Mouse (Mus musculus): ENCODE data around the gene Sclt1. TPM values are rescaled to one million over a fixed set of nuclear protein-coding genes. Genes with fewer than 3 reads are reported as not detected.

The Sclt1 gene
- polyA plus RNA-seq, 1 experiment from 2014 or later, result 20.7 TPM

GRCm38 (mm10) chr3:41612211-41612610, 130.1 kb downstream of the Sclt1 start:
- Histone ChIP-seq H3K27ac (no peak overlapping the region), H3K36me3 (replicated peaks; ENCODE audit: control insufficient read depth, insufficient read depth) (peaks cover 54% of the 10 kb centered on the region), H3K9me3 (ENCODE audit: control insufficient read depth, low read length) (no peaks in the 10 kb centered on the region), H3K27me3 (ENCODE audit: control insufficient read depth, insufficient read depth, low read length) (no peaks in the 10 kb centered on the region), H3K4me2 (replicated peaks) (no peak overlapping the region), H3K4me3 (replicated peaks; ENCODE audit: low read length) (no peak overlapping the region), H3K4me1 (replicated peaks; ENCODE audit: control insufficient read depth, insufficient read depth, low read length) (no peaks in the 10 kb centered on the region), H3K9ac (no peak overlapping the region)
- 98% methylated on average over 3 of the region's 3 CpGs for WGBS
- no peak for DNase-seq (ENCODE audit: low spot score)
- no peak for ATAC-seq (ENCODE audit: low FRiP score)

- no peak overlapping the region for H3K4me2 ChIP-seq (replicated peaks)
- DNase-seq (ENCODE audit: low spot score) (no peak), ATAC-seq (ENCODE audit: low FRiP score) (no peak)
- no peaks in the 10 kb centered on the region for H3K9me3 ChIP-seq (ENCODE audit: control insufficient read depth, low read length)
- peaks cover 58% of the 10 kb centered on the region for H3K36me3 ChIP-seq (replicated peaks; ENCODE audit: control insufficient read depth, insufficient read depth)
- H3K27me3 ChIP-seq (ENCODE audit: control insufficient read depth, insufficient read depth, low read length), result no peaks in the 10 kb centered on the region
- 0 out of 2 replicates have a peak, but pooled peaks cover 11% of the 10 kb centered on the region for H3K4me1 ChIP-seq (replicated peaks; ENCODE audit: control insufficient read depth, insufficient read depth, low read length)
- no peak overlapping the region for H3K4me3 ChIP-seq (replicated peaks; ENCODE audit: low read length)
- whole genome bisulfite sequencing, result 95% methylated on average over 5 of the region's 5 CpGs
- H3K9ac ChIP-seq, result no peak overlapping the region
- no peak overlapping the region for H3K27ac ChIP-seq
Observed at GRCm38 (mm10) chr3:41609071-41609470, 133.2 kb downstream of the Sclt1 start.

GRCm38 (mm10) chr3:41607467-41607866, 134.8 kb downstream of the Sclt1 start:
- Histone ChIP-seq H3K9me3 (ENCODE audit: control insufficient read depth, low read length) (no peaks in the 10 kb centered on the region), H3K27ac (no peak overlapping the region), H3K4me1 (replicated peaks; ENCODE audit: control insufficient read depth, insufficient read depth, low read length) (peaks cover 22% of the 10 kb centered on the region), H3K9ac (no peak overlapping the region), H3K4me2 (replicated peaks) (no peak overlapping the region), H3K4me3 (replicated peaks; ENCODE audit: low read length) (no peak overlapping the region), H3K36me3 (replicated peaks; ENCODE audit: control insufficient read depth, insufficient read depth) (peaks cover 44% of the 10 kb centered on the region), H3K27me3 (ENCODE audit: control insufficient read depth, insufficient read depth, low read length) (no peaks in the 10 kb centered on the region)
- no peak for ATAC-seq (ENCODE audit: low FRiP score)
- 92% methylated on average over 8 of the region's 8 CpGs for WGBS
- no peak for DNase-seq (ENCODE audit: low spot score)

- ATAC-seq (ENCODE audit: low FRiP score), result no peak
- Histone ChIP-seq H3K4me1 (replicated peaks; ENCODE audit: control insufficient read depth, insufficient read depth, low read length) (peaks cover 22% of the 10 kb centered on the region), H3K36me3 (replicated peaks; ENCODE audit: control insufficient read depth, insufficient read depth) (peaks cover 40% of the 10 kb centered on the region), H3K27ac (no peak overlapping the region), H3K4me3 (replicated peaks; ENCODE audit: low read length) (no peak overlapping the region), H3K27me3 (ENCODE audit: control insufficient read depth, insufficient read depth, low read length) (no peaks in the 10 kb centered on the region), H3K4me2 (replicated peaks) (no peak overlapping the region), H3K9me3 (ENCODE audit: control insufficient read depth, low read length) (no peaks in the 10 kb centered on the region), H3K9ac (no peak overlapping the region)
- 78% methylated on average over 9 of the region's 9 CpGs for WGBS
- DNase-seq (ENCODE audit: low spot score), result no peak
Observed at GRCm38 (mm10) chr3:41607050-41607449, 135.3 kb downstream of the Sclt1 start.

- H3K4me1 ChIP-seq (replicated peaks; ENCODE audit: control insufficient read depth, insufficient read depth, low read length), result peaks cover 22% of the 10 kb centered on the region
- H3K27ac ChIP-seq, result no peak overlapping the region
- DNase-seq (ENCODE audit: low spot score) (no peak), ATAC-seq (ENCODE audit: low FRiP score) (no peak)
- H3K4me3 ChIP-seq (replicated peaks; ENCODE audit: low read length), result no peak overlapping the region
- H3K4me2 ChIP-seq (replicated peaks), result no peak overlapping the region
- H3K9me3 ChIP-seq (ENCODE audit: control insufficient read depth, low read length), result no peaks in the 10 kb centered on the region
- 90% methylated on average over 4 of the region's 4 CpGs for WGBS
- peaks cover 32% of the 10 kb centered on the region for H3K36me3 ChIP-seq (replicated peaks; ENCODE audit: control insufficient read depth, insufficient read depth)
- no peak overlapping the region for H3K9ac ChIP-seq
- H3K27me3 ChIP-seq (ENCODE audit: control insufficient read depth, insufficient read depth, low read length), result no peaks in the 10 kb centered on the region
Observed at GRCm38 (mm10) chr3:41606330-41606664, 136.0 kb downstream of the Sclt1 start.

GRCm38 (mm10) chr3:41605601-41606329, 136.5 kb downstream of the Sclt1 start:
- Histone ChIP-seq H3K9ac (no peak overlapping the region), H3K4me2 (replicated peaks) (no peak overlapping the region), H3K36me3 (replicated peaks; ENCODE audit: control insufficient read depth, insufficient read depth) (peaks cover 27% of the 10 kb centered on the region), H3K4me3 (replicated peaks; ENCODE audit: low read length) (no peak overlapping the region), H3K27ac (0 out of 2 replicates have a peak overlapping the region, but pooled peaks have one; percentile 10), H3K27me3 (ENCODE audit: control insufficient read depth, insufficient read depth, low read length) (no peaks in the 10 kb centered on the region), H3K4me1 (replicated peaks; ENCODE audit: control insufficient read depth, insufficient read depth, low read length) (peaks cover 22% of the 10 kb centered on the region), H3K9me3 (ENCODE audit: control insufficient read depth, low read length) (no peaks in the 10 kb centered on the region)
- 72% methylated on average over 13 of the region's 13 CpGs for WGBS
- ATAC-seq (ENCODE audit: low FRiP score), result peak; percentile 47
- DNase-seq (ENCODE audit: low spot score), result no peak

- Histone ChIP-seq H3K4me3 (replicated peaks; ENCODE audit: low read length) (no peak overlapping the region), H3K4me2 (replicated peaks) (no peak overlapping the region), H3K27ac (no peak overlapping the region), H3K9me3 (ENCODE audit: control insufficient read depth, low read length) (no peaks in the 10 kb centered on the region), H3K9ac (no peak overlapping the region), H3K4me1 (replicated peaks; ENCODE audit: control insufficient read depth, insufficient read depth, low read length) (peaks cover 22% of the 10 kb centered on the region), H3K27me3 (ENCODE audit: control insufficient read depth, insufficient read depth, low read length) (no peaks in the 10 kb centered on the region), H3K36me3 (replicated peaks; ENCODE audit: control insufficient read depth, insufficient read depth) (peaks cover 17% of the 10 kb centered on the region)
- WGBS, result 94% methylated on average over 12 of the region's 12 CpGs
- ATAC-seq (ENCODE audit: low FRiP score) (no peak), DNase-seq (ENCODE audit: low spot score) (no peak)
Observed at GRCm38 (mm10) chr3:41604629-41605321, 137.5 kb downstream of the Sclt1 start.

- peaks cover 8% of the 10 kb centered on the region for H3K36me3 ChIP-seq (replicated peaks; ENCODE audit: control insufficient read depth, insufficient read depth)
- 41% methylated on average over 5 of the region's 5 CpGs for WGBS
- no peak for DNase-seq (ENCODE audit: low spot score)
Observed at GRCm38 (mm10) chr3:41603470-41604019, 138.8 kb downstream of the Sclt1 start.

GRCm38 (mm10) chr3:41602933-41603332, 139.4 kb downstream of the Sclt1 start:
- peaks cover 15% of the 10 kb centered on the region for H3K36me3 ChIP-seq (replicated peaks; ENCODE audit: control insufficient read depth, insufficient read depth)
- ATAC-seq (ENCODE audit: low FRiP score), result no peak; the same call in 1 of the 2 replicates
- H3K4me2 ChIP-seq (replicated peaks), result no peak overlapping the region
- peaks cover 22% of the 10 kb centered on the region for H3K4me1 ChIP-seq (replicated peaks; ENCODE audit: control insufficient read depth, insufficient read depth, low read length)
- H3K4me3 ChIP-seq (replicated peaks; ENCODE audit: low read length), result no peak overlapping the region
- peak; percentile 40 for DNase-seq (ENCODE audit: low spot score)
- no peaks in the 10 kb centered on the region for H3K9me3 ChIP-seq (ENCODE audit: control insufficient read depth, low read length)
- no peaks in the 10 kb centered on the region for H3K27me3 ChIP-seq (ENCODE audit: control insufficient read depth, insufficient read depth, low read length)
- 54% methylated on average over 10 of the region's 10 CpGs for WGBS
- H3K9ac ChIP-seq, result 0 out of 2 replicates have a peak overlapping the region, but pooled peaks have one; percentile 10
- H3K27ac ChIP-seq, result peak overlapping the region; percentile 53; the same call in 1 of the 2 replicates

More at GRCm38 (mm10) chr3:41603470-41604019, 138.8 kb downstream of the Sclt1 start:
- Histone ChIP-seq H3K4me3 (replicated peaks; ENCODE audit: low read length) (no peak overlapping the region), H3K9ac (0 out of 2 replicates have a peak overlapping the region, but pooled peaks have one; percentile 10), H3K4me2 (replicated peaks) (no peak overlapping the region), H3K27me3 (ENCODE audit: control insufficient read depth, insufficient read depth, low read length) (no peaks in the 10 kb centered on the region), H3K27ac (peak overlapping the region; percentile 53), H3K9me3 (ENCODE audit: control insufficient read depth, low read length) (no peaks in the 10 kb centered on the region), H3K4me1 (replicated peaks; ENCODE audit: control insufficient read depth, insufficient read depth, low read length) (peaks cover 22% of the 10 kb centered on the region)
- ATAC-seq (ENCODE audit: low FRiP score), result peak; percentile 22; the same call in 1 of the 2 replicates

All from hindbrain, embryonic 14.5 days (tissue).